In the genomic region with DNA sequence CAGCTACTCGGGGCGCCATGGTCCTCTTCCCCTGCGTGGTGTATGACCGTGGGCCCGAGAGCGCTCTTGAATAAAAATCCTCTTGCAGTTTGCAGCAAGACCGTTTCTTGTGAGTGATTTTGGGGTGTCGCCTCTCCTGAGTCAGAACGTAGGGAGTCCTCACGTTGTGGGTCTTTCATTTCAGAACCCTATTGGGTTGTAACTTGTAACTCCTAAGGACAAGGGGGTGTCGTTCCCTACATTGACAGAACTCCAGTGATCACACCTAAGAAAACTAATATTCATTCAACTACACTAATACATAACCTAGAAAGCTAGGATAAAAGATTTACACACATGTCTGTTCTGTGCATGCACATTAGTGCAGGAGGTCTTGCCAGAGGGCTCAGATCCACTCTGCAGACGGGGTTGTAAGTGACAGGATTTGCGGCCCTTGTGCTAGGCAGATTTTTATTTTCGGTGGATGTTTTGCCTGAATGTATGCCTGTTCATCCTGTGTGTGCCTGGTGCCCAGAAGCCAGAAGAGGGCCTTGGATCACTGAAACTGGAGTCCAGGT, we compare ENCODE assay signal across 12 mouse cellular contexts.
"Had no signal": no experiment of that assay in that cellular context is flagged by ENCODE, and none has a peak within 500 bp of the region (broad histone marks: within the 10 kb centered on the region; RNA-seq: fewer than 3 reads in every experiment).

No protein-coding gene starts in this region.

- DNase-seq: retina, postnatal 1 day; right cerebral cortex, adult 18-20 months; right cerebral cortex, postnatal 14 days; right cerebral cortex, postnatal 25 days; right cerebral cortex, postnatal 4 days; spleen, adult 18-20 months; thymus, adult 18-20 months; thymus, adult 2 months; thymus, postnatal 14 days; thymus, postnatal 25 days; thymus, postnatal 36 days; thymus, postnatal 4 days had no signal
